Mouse (Mus musculus) kidney, adult 10 weeks (tissue): ENCODE results near the gene Caprin2. TPM values are rescaled to one million over a fixed set of nuclear protein-coding genes. Genes with fewer than 3 reads are reported as not detected.

Experiments used
- polyA plus RNA-seq: library from polyadenylated mRNA; stranded (reverse); fragments of 350-450 nt; fragmentation: Illumina TruSeq; extraction: RNeasy Lipid Tissue Mini Kit (QIAGEN cat#74804); gene quantifications from one replicate; pipeline ENCODE4 v1.2.3, GENCODE M21; 2014; ENCODE audit warnings: low read depth, low replicate concordance

Caprin2 gene
- polyA plus RNA-seq, result 14.9 TPM

DNA sequence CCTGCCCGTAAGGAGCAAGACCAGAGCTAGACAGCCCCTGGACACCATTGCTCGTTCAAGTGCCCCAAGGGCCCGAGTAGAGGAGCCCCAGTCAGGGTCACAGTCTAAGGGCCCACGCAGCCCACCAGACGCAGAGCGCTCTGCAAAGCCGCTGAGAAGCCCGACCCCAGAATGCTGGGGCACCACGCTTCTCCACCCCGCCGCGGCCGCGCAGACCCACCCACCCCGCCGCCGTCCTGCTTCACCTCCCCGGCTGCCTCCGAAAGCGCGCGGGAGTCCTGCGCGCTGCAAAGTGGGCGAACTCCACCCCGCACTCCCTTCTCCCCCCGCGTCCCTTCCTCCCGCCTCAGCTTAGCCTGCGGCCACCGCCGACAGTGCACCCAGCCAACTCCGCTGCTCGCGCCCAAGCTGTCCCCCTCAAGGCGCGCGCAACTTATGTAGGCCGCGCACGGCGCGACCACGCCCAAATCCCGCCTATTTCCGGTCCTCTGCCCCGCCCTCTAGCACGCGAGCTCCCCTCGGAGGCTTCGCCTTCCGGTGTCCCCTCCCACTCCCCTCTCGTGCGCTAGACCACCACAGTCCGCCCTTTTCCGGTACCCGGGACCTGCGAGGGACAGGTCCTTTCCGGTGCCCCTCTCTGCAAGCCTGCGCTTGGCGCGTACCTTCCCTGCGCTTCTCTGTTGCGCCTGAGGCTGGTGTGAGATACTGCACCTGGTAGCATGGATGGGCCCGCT lies at the start of gene Caprin2:
Caprin2 (minus strand) TSS at position 465 of the 734 bp plus-strand sequence.

DNA sequence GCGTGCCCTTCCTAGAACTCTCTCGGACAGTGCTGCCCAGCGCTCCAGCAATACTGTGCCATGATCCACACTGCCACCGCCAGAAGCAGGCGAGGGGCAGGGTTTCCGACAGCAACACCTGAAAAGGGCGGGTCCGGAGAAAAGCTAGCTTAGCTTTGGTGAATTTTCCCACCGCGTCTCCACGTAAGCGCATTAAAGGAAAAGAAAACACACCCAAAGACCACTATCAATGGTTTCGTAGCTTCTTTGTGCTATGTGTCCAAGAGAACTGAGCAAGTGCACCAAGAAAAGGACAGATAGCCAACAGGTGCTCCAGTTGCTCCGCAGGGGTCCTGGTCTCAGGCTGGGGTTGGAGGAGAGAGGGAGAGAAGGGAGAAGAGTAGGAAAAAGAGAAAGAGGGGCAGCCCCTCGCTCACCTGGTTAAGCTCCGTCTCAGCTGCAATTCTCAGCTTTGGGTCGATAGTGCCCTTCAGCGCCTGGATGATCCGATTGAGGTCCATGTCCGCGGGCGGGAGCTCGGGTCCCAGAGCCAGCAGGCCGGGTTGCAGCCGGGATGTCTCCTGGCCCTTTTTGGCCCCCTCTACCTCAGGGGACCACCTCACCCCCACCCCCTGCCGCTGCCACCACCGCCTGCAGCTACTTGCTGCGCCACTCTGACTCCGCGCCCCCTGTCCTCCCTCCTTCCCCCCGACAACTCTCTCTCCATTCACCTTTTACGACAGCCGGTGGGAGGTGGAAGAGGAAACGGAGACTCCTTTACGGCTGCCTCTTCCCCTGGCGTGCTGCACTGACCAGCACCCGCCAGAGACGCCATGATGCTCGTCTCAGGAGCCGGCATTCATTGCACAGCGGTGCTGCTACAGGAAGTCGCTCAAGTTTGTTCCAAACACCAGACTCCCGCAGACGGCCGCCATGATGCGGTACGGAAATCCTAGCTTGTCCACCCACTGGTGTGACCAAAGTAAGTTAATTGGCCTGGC lies 65.0 kb downstream of the Caprin2 start, which contains the start of gene Ipo8:
Ipo8 (minus strand) TSS at position 720 of the 980 bp plus-strand sequence.

Other genes with a start within 250 kb of the Caprin2 start
- gene Ipo8, start 64.8 kb downstream of the Caprin2 start, polyA plus RNA-seq, result 64.4 TPM
- 24.7 TPM for gene Sinhcaf, start 50.2 kb upstream of the Caprin2 start, polyA plus RNA-seq
- gene Dennd5b, start 205.4 kb upstream of the Caprin2 start, polyA plus RNA-seq, result 24.5 TPM
- not detected for gene Gm10203, start 233.9 kb upstream of the Caprin2 start, polyA plus RNA-seq
- gene Etfbkmt, start 243.6 kb upstream of the Caprin2 start, polyA plus RNA-seq, result 38.7 TPM